Mouse (Mus musculus): Measurements from ENCODE around the gene Arl8a. TPM values are rescaled to one million over a fixed set of nuclear protein-coding genes. Genes with fewer than 3 reads are reported as not detected.

The Arl8a gene
- polyA plus RNA-seq, 1 experiment: 82.9 TPM

GRCm38 (mm10) chr1:135133678-135134435, 12.8 kb upstream of the Arl8a start:
- Histone ChIP-seq H3K4me1 (ENCODE audit: control insufficient read depth, insufficient read depth, insufficient read length, low read length) (0 out of 2 replicates have a peak, but pooled peaks cover 9% of the 10 kb centered on the region), H3K27ac (ENCODE audit: insufficient read depth, low read depth, low read length) (peak overlapping the region; percentile 75; the same call in 1 of the 2 replicates), H3K27me3 (ENCODE audit: control insufficient read depth, insufficient read depth, low read length) (no peaks in the 10 kb centered on the region), H3K36me3 (ENCODE audit: control insufficient read depth, insufficient read depth, low read length) (no peaks in the 10 kb centered on the region), H3K4me3 (ENCODE audit: low read depth, low read length) (peak overlapping the region; percentile 21; the same call in 1 of the 2 replicates)
- 68% methylated on average over 10 of the region's 10 CpGs for WGBS
- TF ChIP-seq POLR2A (IDR thresholded peaks at IDR 0.05; ENCODE audit: low read depth, low read length) (no peak), CTCF (IDR thresholded peaks at IDR 0.05; ENCODE audit: extremely low read depth, insufficient read length, insufficient replicate concordance, low read depth, low read length) (no peak)

DNA sequence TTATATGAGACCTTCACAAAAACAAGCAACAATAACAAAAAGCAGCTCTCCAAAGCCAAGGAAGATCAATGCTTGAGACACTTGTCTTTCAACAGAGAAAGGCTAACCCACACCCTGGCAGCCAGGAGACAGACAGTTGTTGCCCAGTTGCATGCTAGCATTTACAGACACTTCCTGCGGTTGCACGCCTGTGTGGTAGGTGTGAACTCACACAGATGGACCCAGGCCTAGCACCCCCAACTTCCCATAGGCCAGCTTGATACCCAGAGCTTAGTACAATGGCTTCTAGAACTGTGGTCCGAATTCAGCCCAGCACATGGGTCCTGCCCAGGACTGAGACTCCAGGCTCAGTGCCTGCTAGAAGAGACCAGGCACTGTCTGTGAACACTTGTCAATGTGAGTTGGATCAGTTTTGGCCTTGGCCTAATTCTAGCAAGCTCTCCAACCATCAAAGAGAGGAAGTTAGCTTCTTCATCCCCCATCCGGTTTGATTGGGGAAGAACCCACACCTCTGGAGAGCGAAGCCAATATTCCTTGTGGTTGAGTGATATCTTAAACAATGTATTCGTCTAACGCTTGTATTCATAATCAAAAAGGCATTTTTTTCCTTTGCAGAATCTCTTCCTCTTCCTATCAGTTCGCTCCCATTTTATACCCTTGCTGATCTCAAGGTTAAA, 11.4 kb upstream of the Arl8a start:
- 0 out of 2 replicates have a peak, but pooled peaks cover 5% of the 10 kb centered on the region for H3K4me1 ChIP-seq (ENCODE audit: control insufficient read depth, insufficient read depth, insufficient read length, low read length)
- no peak overlapping the region for H3K4me3 ChIP-seq (ENCODE audit: low read depth, low read length)
- H3K27ac ChIP-seq (ENCODE audit: insufficient read depth, low read depth, low read length): no peak overlapping the region
- H3K27me3 ChIP-seq (ENCODE audit: control insufficient read depth, insufficient read depth, low read length): no peaks in the 10 kb centered on the region
- TF ChIP-seq CTCF (IDR thresholded peaks at IDR 0.05; ENCODE audit: extremely low read depth, insufficient read length, insufficient replicate concordance, low read depth, low read length) (no peak), POLR2A (IDR thresholded peaks at IDR 0.05; ENCODE audit: low read depth, low read length) (no peak)
- 82% methylated on average over 8 of the region's 8 CpGs for WGBS
- no peaks in the 10 kb centered on the region for H3K36me3 ChIP-seq (ENCODE audit: control insufficient read depth, insufficient read depth, low read length)

DNA sequence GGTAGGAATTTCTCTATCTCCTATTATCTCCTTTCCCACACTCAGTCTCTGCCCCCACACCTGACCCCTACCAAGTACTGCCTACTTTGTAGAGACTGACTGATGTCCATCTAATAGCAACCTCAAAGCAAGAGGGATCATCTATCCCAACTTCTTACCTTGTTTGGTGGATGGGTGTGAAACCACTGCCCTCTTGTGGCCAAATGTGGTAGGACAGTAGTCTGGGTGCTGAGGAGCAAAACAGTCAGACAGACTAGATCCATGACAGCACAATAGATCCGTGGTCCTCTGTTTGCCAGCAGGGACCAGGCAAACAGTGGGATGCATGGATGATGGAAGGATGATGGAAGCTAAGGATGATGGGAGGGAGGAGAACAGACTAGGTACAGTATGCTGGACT, 10.1 kb upstream of the Arl8a start:
- Histone ChIP-seq H3K4me1 (ENCODE audit: control insufficient read depth, insufficient read depth, insufficient read length, low read length) (0 out of 2 replicates have a peak, but pooled peaks cover 2% of the 10 kb centered on the region), H3K27me3 (ENCODE audit: control insufficient read depth, insufficient read depth, low read length) (no peaks in the 10 kb centered on the region), H3K36me3 (ENCODE audit: control insufficient read depth, insufficient read depth, low read length) (no peaks in the 10 kb centered on the region), H3K4me3 (ENCODE audit: low read depth, low read length) (no peak overlapping the region), H3K27ac (ENCODE audit: insufficient read depth, low read depth, low read length) (no peak overlapping the region)
- TF ChIP-seq POLR2A (IDR thresholded peaks at IDR 0.05; ENCODE audit: low read depth, low read length) (no peak), CTCF (IDR thresholded peaks at IDR 0.05; ENCODE audit: extremely low read depth, insufficient read length, insufficient replicate concordance, low read depth, low read length) (peak; percentile 62; the same call in 1 of the 2 replicates)
- WGBS: 2% methylated on average over 1 of the region's 1 CpGs

DNA sequence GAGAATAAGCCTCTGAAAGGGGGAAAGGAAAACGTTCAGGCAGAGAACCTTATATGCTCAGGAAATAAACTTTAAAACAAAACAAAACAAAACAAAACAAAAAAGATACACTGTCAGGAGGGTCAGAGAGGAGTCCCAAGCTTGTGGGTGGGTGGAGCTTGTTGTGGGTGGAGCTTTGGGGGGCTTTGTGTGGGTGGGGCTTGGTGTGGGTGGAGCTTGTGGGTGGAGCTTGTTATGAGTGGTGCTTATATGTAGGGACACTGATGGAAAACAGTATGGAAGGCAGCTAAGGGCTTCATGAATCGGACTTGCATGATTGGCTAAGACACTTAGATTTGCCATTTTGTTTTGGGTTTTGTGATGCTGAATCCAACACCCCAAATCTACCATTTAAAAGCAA, 6.7 kb upstream of the Arl8a start:
- H3K4me1 ChIP-seq (ENCODE audit: control insufficient read depth, insufficient read depth, insufficient read length, low read length): no peaks in the 10 kb centered on the region
- no peak overlapping the region for H3K4me3 ChIP-seq (ENCODE audit: low read depth, low read length)
- H3K27ac ChIP-seq (ENCODE audit: insufficient read depth, low read depth, low read length): no peak overlapping the region
- 59% methylated on average over 2 of the region's 2 CpGs for whole genome bisulfite sequencing
- H3K36me3 ChIP-seq (ENCODE audit: control insufficient read depth, insufficient read depth, low read length): no peaks in the 10 kb centered on the region
- H3K27me3 ChIP-seq (ENCODE audit: control insufficient read depth, insufficient read depth, low read length): no peaks in the 10 kb centered on the region
- TF ChIP-seq CTCF (IDR thresholded peaks at IDR 0.05; ENCODE audit: extremely low read depth, insufficient read length, insufficient replicate concordance, low read depth, low read length) (no peak), POLR2A (IDR thresholded peaks at IDR 0.05; ENCODE audit: low read depth, low read length) (no peak)

DNA sequence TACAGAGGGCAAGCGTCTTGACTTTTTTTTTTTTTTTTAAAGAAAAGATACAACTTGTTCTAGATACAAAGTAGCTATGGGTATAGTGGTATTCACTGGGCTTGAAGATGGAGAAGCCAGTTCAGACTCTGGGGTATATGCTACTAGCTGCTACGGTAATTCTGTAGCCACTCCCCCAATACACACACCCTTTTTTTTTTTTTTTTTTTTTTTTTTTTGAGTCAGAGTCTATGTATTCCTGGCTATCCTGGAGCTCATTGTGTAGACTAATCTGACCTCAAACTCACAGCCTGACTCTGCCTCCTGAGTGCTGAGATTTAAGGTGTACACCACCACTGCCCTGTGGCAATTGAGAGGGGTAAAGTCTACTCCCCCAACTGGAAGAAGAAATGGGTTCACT, 4.2 kb upstream of the Arl8a start:
- no peaks in the 10 kb centered on the region for H3K36me3 ChIP-seq (ENCODE audit: control insufficient read depth, insufficient read depth, low read length)
- WGBS: 41% methylated on average over 2 of the region's 2 CpGs
- TF ChIP-seq POLR2A (IDR thresholded peaks at IDR 0.05; ENCODE audit: low read depth, low read length) (no peak), CTCF (IDR thresholded peaks at IDR 0.05; ENCODE audit: extremely low read depth, insufficient read length, insufficient replicate concordance, low read depth, low read length) (no peak)
- no peak overlapping the region for H3K4me3 ChIP-seq (ENCODE audit: low read depth, low read length)
- no peak overlapping the region for H3K27ac ChIP-seq (ENCODE audit: insufficient read depth, low read depth, low read length)
- no peaks in the 10 kb centered on the region for H3K27me3 ChIP-seq (ENCODE audit: control insufficient read depth, insufficient read depth, low read length)
- H3K4me1 ChIP-seq (ENCODE audit: control insufficient read depth, insufficient read depth, insufficient read length, low read length): no peaks in the 10 kb centered on the region

GRCm38 (mm10) chr1:135143940-135144339, 2.7 kb upstream of the Arl8a start:
- Histone ChIP-seq H3K4me3 (ENCODE audit: low read depth, low read length) (no peak overlapping the region), H3K27me3 (ENCODE audit: control insufficient read depth, insufficient read depth, low read length) (no peaks in the 10 kb centered on the region), H3K27ac (ENCODE audit: insufficient read depth, low read depth, low read length) (no peak overlapping the region), H3K4me1 (ENCODE audit: control insufficient read depth, insufficient read depth, insufficient read length, low read length) (peaks cover 11% of the 10 kb centered on the region; the same call in 1 of the 2 replicates), H3K36me3 (ENCODE audit: control insufficient read depth, insufficient read depth, low read length) (no peaks in the 10 kb centered on the region)
- 87% methylated on average over 2 of the region's 2 CpGs for WGBS
- TF ChIP-seq POLR2A (IDR thresholded peaks at IDR 0.05; ENCODE audit: low read depth, low read length) (no peak), CTCF (IDR thresholded peaks at IDR 0.05; ENCODE audit: extremely low read depth, insufficient read length, insufficient replicate concordance, low read depth, low read length) (no peak)
